Mouse (Mus musculus) forebrain, postnatal 0 days (tissue): ENCODE data around the gene Zfpm1. TPM values are rescaled to one million over a fixed set of nuclear protein-coding genes. Genes with fewer than 3 reads are reported as not detected.
A peak's percentile ranks its signal among the peaks of the same experiment; 100 is the strongest.

ENCODE experiments used
- ATAC-seq: fragments of 200-750 bp; cut with Nextera tagmentation; 2 replicates; pipeline ENCODE4 v1.8.0; 2017; ENCODE audit warnings: mild to moderate bottlenecking, moderate library complexity
- DNase-seq: peaks from one replicate; pipeline ENCODE4 v3.0.0-alpha.2; 2015
- H3K27ac ChIP-seq: fragments of 300-500 bp; sonication (generic); 2 replicates; pipeline ENCODE4 v1.5.1; 2014; ENCODE audit warnings: low read depth, mild to moderate bottlenecking, antibody characterized with exemption, low read length, moderate library complexity, mixed read lengths
- H3K27me3 ChIP-seq: fragments of 300-500 bp; sonication (generic); 2 replicates; pipeline ENCODE4 v1.6.1; 2014; ENCODE audit warnings: mild to moderate bottlenecking, low read length, mixed read lengths; ENCODE audit not compliant: insufficient read depth
- H3K36me3 ChIP-seq: fragments of 300-500 bp; sonication (generic); 2 replicates; pipeline ENCODE4 v1.6.1; 2014; ENCODE audit warnings: mild to moderate bottlenecking, moderate library complexity; ENCODE audit not compliant: insufficient read depth
- H3K4me1 ChIP-seq: fragments of 300-500 bp; sonication (generic); 2 replicates; pipeline ENCODE4 v1.6.1; 2014; ENCODE audit warnings: antibody characterized with exemption; ENCODE audit not compliant: insufficient read depth
- H3K4me2 ChIP-seq: fragments of 300-500 bp; sonication (generic); 2 replicates; pipeline ENCODE4 v1.6.1; 2014; ENCODE audit warnings: low read depth, mild to moderate bottlenecking, moderate library complexity
- H3K4me3 ChIP-seq: fragments of 300-500 bp; sonication (generic); 2 replicates; pipeline ENCODE4 v1.5.1; 2014; ENCODE audit warnings: low read depth, low read length, mixed read lengths
- H3K9ac ChIP-seq: fragments of 300-500 bp; sonication (generic); 2 replicates; pipeline ENCODE4 v1.6.1; 2014; ENCODE audit warnings: mild to moderate bottlenecking
- H3K9me3 ChIP-seq: fragments of 300-500 bp; sonication (generic); 2 replicates; pipeline ENCODE4 v1.6.1; 2016; ENCODE audit warnings: low read length
- CTCF ChIP-seq: sonication (generic); IDR thresholded peaks from 2 replicates; pipeline ENCODE4 v1.5.1; 2016; ENCODE audit warnings: antibody characterized with exemption, control low read depth, low read depth
- WGBS: fragments of 180-500 bp; shearing (Covaris S2); extraction: QIAGEN DNeasy Blood & Tissue Kit; methylation state at CpG from one replicate; pipeline ENCODE4 v1.1.7; 2014; 5-methylcytosine and 5-hydroxymethylcytosine counted together
- polyA plus RNA-seq: library from polyadenylated mRNA; unstranded; fragments of >200 nt; fragmentation: Nextera tagmentation; extraction: Ambion mirVana; gene quantifications from 2 replicates; pipeline ENCODE4 v1.2.1, GENCODE M21; 2015
- total RNA-seq: library from RNA; depleted of rRNA; stranded (reverse); fragments of >200 nt; gene quantifications from 2 replicates; pipeline ENCODE4 v1.2.3, GENCODE M21; 2014

Zfpm1 gene
- total and polyA plus RNA-seq, 2 experiments from 2014 or later = 1.1 to 10.1 TPM

DNA sequence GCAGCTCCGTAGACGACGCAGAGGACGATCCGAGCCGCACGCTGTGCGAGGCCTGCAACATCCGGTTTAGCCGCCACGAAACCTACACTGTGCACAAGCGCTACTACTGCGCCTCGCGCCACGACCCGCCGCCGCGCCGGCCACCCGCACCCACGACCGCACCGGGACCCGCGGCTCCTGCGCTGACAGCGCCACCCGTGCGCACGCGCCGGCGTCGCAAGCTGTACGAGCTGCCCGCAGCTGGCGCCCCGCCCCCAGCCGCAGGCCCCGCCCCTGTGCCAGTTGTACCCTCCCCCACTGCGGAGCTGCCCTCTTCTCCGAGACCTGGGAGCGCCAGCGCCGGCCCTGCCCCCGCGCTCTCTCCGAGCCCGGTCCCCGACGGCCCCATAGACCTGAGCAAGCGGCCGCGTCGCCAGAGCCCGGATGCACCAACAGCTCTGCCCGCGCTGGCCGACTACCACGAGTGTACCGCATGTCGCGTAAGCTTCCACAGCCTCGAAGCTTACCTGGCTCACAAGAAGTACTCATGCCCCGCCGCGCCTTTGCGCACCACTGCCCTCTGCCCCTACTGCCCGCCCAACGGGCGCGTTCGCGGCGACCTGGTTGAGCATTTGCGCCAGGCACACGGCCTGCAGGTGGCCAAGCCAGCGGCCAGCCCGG, 54.4 kb downstream of the Zfpm1 start:
- ATAC-seq (peak; percentile 72), DNase-seq (peak; percentile 77)
- Histone ChIP-seq H3K4me2 (peak overlapping the region; percentile 83), H3K27me3 (peaks cover 31% of the 10 kb centered on the region), H3K9me3 (no peaks in the 10 kb centered on the region), H3K9ac (peak overlapping the region; percentile 56), H3K4me3 (peak overlapping the region; percentile 54), H3K27ac (no peak overlapping the region), H3K36me3 (no peaks in the 10 kb centered on the region), H3K4me1 (0 out of 2 replicates have a peak, but pooled peaks cover 7% of the 10 kb centered on the region)
- WGBS = 8% methylated on average over 71 of the region's 81 CpGs
- peak; percentile 13; the same call in 1 of the 2 replicates for TF ChIP-seq CTCF

- no peak for DNase-seq
- H3K4me2 ChIP-seq = no peak overlapping the region
- 55% methylated on average over 6 of the region's 6 CpGs for WGBS
- H3K4me1 ChIP-seq = 0 out of 2 replicates have a peak, but pooled peaks cover 7% of the 10 kb centered on the region
- no peak overlapping the region for H3K9ac ChIP-seq
- no peak overlapping the region for H3K4me3 ChIP-seq
- H3K27ac ChIP-seq = no peak overlapping the region
- no peaks in the 10 kb centered on the region for H3K9me3 ChIP-seq
- H3K27me3 ChIP-seq = peaks cover 32% of the 10 kb centered on the region
- 0 out of 2 replicates have a peak, but pooled peaks have one; percentile 30 for TF ChIP-seq CTCF
- ATAC-seq = no peak
- no peaks in the 10 kb centered on the region for H3K36me3 ChIP-seq
Measured at GRCm38 (mm10) chr8:122338852-122339251, 56.9 kb downstream of the Zfpm1 start.

DNA sequence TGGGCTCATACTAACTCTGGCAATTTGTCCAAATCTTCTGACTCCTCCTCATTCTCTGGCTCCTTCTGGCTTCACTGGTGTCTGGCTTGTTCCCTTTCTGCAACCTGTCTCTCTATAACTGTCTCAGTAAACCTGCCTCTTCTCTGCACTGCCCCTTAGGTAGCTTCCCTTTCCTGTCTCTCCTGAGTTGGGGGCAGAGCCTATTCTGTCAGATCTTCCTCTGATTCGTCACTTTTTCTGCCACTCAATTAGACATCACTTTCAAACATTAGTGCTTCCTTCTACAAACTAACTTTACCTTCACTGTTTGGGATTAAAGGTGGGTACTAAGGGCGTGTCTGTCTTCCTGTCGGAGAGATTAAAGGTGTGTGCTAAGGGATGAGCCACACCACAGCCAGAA, 58.8 kb downstream of the Zfpm1 start:
- Histone ChIP-seq H3K36me3 (no peaks in the 10 kb centered on the region), H3K27me3 (peaks cover 25% of the 10 kb centered on the region), H3K4me1 (0 out of 2 replicates have a peak, but pooled peaks cover 7% of the 10 kb centered on the region), H3K4me3 (no peak overlapping the region), H3K9me3 (no peaks in the 10 kb centered on the region), H3K27ac (no peak overlapping the region), H3K9ac (no peak overlapping the region), H3K4me2 (no peak overlapping the region)
- 85% methylated on average over 3 of the region's 3 CpGs for WGBS
- ATAC-seq = no peak
- no peak for DNase-seq
- TF ChIP-seq CTCF = no peak

GRCm38 (mm10) chr8:122341790-122342189, 59.8 kb downstream of the Zfpm1 start:
- DNase-seq = no peak
- H3K36me3 ChIP-seq = no peaks in the 10 kb centered on the region
- 81% methylated on average over 6 of the region's 6 CpGs for WGBS
- no peak overlapping the region for H3K27ac ChIP-seq
- H3K9me3 ChIP-seq = no peaks in the 10 kb centered on the region
- peaks cover 19% of the 10 kb centered on the region for H3K27me3 ChIP-seq
- no peak for ATAC-seq
- no peak for TF ChIP-seq CTCF
- no peak overlapping the region for H3K4me2 ChIP-seq
- H3K9ac ChIP-seq = no peak overlapping the region
- no peak overlapping the region for H3K4me3 ChIP-seq
- H3K4me1 ChIP-seq = 0 out of 2 replicates have a peak, but pooled peaks cover 2% of the 10 kb centered on the region

- H3K4me3 ChIP-seq = no peak overlapping the region
- 0 out of 2 replicates have a peak, but pooled peaks cover 1% of the 10 kb centered on the region for H3K4me1 ChIP-seq
- peaks cover 14% of the 10 kb centered on the region for H3K27me3 ChIP-seq
- DNase-seq (no peak), ATAC-seq (no peak)
- H3K27ac ChIP-seq = no peak overlapping the region
- no peak overlapping the region for H3K4me2 ChIP-seq
- 41% methylated on average over 5 of the region's 5 CpGs for WGBS
- H3K9ac ChIP-seq = no peak overlapping the region
- TF ChIP-seq CTCF = no peak
- H3K9me3 ChIP-seq = no peaks in the 10 kb centered on the region
- no peaks in the 10 kb centered on the region for H3K36me3 ChIP-seq
Measured at GRCm38 (mm10) chr8:122342362-122342761, 60.4 kb downstream of the Zfpm1 start.

GRCm38 (mm10) chr8:122342806-122343209, 60.9 kb downstream of the Zfpm1 start:
- Histone ChIP-seq H3K27ac (no peak overlapping the region), H3K27me3 (peaks cover 10% of the 10 kb centered on the region), H3K4me1 (0 out of 2 replicates have a peak, but pooled peaks cover 6% of the 10 kb centered on the region), H3K9me3 (no peaks in the 10 kb centered on the region), H3K4me2 (peak overlapping the region; percentile 38; the same call in 1 of the 2 replicates), H3K36me3 (no peaks in the 10 kb centered on the region), H3K9ac (no peak overlapping the region), H3K4me3 (0 out of 2 replicates have a peak overlapping the region, but pooled peaks have one; percentile 13)
- DNase-seq = peak; percentile 37
- peak; percentile 42; the same call in 1 of the 2 replicates for ATAC-seq
- no peak; the same call in 1 of the 2 replicates for TF ChIP-seq CTCF
- WGBS = 11% methylated on average over 9 of the region's 9 CpGs

- 0 out of 2 replicates have a peak, but pooled peaks cover 8% of the 10 kb centered on the region for H3K4me1 ChIP-seq
- H3K4me2 ChIP-seq = peak overlapping the region; percentile 38
- no peaks in the 10 kb centered on the region for H3K9me3 ChIP-seq
- no peak overlapping the region for H3K27ac ChIP-seq
- H3K4me3 ChIP-seq = peak overlapping the region; percentile 13
- ATAC-seq = 0 out of 2 replicates have a peak, but pooled peaks have one; percentile 17
- no peak overlapping the region for H3K9ac ChIP-seq
- 2% methylated on average over 11 of the region's 11 CpGs for WGBS
- no peaks in the 10 kb centered on the region for H3K36me3 ChIP-seq
- peak; percentile 22 for DNase-seq
- no peak for TF ChIP-seq CTCF
- peaks cover 4% of the 10 kb centered on the region; the same call in 1 of the 2 replicates for H3K27me3 ChIP-seq
Measured at GRCm38 (mm10) chr8:122343341-122343740, 61.4 kb downstream of the Zfpm1 start.
